9 mouse cellular contexts compared by ENCODE assay signal in the genomic region with DNA sequence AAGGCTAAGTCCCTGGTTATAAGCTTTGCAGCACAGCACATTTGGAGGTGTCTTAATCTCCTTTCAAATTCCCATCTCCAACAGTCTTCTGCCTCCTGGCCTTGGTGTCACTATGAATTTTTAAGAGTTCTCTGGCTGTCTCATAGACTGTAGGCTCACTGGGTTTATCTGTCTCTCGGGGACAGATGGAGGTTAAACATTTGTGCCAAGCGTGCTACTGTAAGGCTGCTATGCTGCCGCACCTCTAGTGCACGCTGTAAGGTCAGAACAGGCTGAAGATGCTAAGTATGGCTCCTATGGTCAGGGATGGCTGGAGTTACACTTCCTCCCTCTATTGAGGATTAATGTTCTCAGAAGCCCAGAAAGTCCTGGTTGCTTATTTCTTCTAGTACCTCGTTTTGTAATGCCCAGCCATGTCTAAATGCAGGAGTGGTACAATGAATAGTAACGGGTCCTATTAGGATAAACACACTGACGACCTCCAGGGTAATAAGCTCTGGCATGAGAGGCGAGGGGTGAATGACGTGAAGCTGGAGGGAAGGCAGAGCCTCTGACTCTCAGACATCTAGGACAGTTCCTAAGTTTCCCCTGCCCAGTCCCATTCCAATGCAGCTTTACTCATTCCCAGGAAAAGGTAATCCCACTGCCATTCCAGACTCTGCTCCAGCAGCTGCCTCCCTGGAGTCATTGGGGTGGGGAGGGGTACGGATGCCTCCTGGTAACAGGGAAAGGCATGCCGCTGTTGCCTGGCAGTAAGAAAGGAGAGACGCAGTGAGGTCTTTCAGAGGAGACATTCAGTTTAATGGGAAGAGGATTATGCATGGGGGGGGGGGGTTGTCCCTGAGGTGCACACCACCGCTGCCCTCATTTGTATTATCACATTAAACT. TPM values are rescaled to one million over a fixed set of nuclear protein-coding genes. Genes with fewer than 3 reads are reported as not detected.
DNase-seq lines count a peak whose midpoint lies in the region; ATAC-seq lines count a peak whose summit lies in the region.
"Had no signal": no experiment of that assay in that cellular context is flagged by ENCODE, and none has a peak within 500 bp of the region (broad histone marks: within the 10 kb centered on the region; RNA-seq: fewer than 3 reads in every experiment).

No protein-coding gene starts in this region.

- intact Hi-C loops in heart, postnatal 10 days (cut with DNase I) = no loop called here

- no peaks in the 10 kb centered on the region for H3K27me3 ChIP-seq in heart, embryonic 15.5 days
- no peaks in the 10 kb centered on the region for H3K27me3 ChIP-seq in embryonic facial prominence, embryonic 13.5 days
- H3K27me3 ChIP-seq in limb, embryonic 10.5 days (ENCODE audit: low read depth, poor library complexity, severe bottlenecking) = no peaks in the 10 kb centered on the region
- H3K27me3 ChIP-seq in kidney, embryonic 15.5 days = no peaks in the 10 kb centered on the region

- peaks cover 45% of the 10 kb centered on the region for H3K4me1 ChIP-seq in heart, embryonic 15.5 days (replicated peaks)
- H3K4me1 ChIP-seq in embryonic facial prominence, embryonic 13.5 days = peaks cover 32% of the 10 kb centered on the region
- H3K4me1 ChIP-seq in limb, embryonic 10.5 days = peaks cover 46% of the 10 kb centered on the region
- H3K4me1 ChIP-seq in kidney, embryonic 15.5 days = peaks cover 22% of the 10 kb centered on the region

- no peaks in the 10 kb centered on the region for H3K36me3 ChIP-seq in heart, embryonic 15.5 days
- H3K36me3 ChIP-seq in embryonic facial prominence, embryonic 13.5 days = peaks cover 15% of the 10 kb centered on the region
- peaks cover 36% of the 10 kb centered on the region for H3K36me3 ChIP-seq in limb, embryonic 10.5 days
- peaks cover 9% of the 10 kb centered on the region; the same call in 1 of the 2 replicates for H3K36me3 ChIP-seq in kidney, embryonic 15.5 days

- no peaks in the 10 kb centered on the region for H3K9me3 ChIP-seq in heart, embryonic 15.5 days (replicated peaks)
- no peaks in the 10 kb centered on the region for H3K9me3 ChIP-seq in embryonic facial prominence, embryonic 13.5 days
- H3K9me3 ChIP-seq in limb, embryonic 10.5 days (replicated peaks) = no peaks in the 10 kb centered on the region
- H3K9me3 ChIP-seq in kidney, embryonic 15.5 days (replicated peaks) = no peaks in the 10 kb centered on the region

- no peak overlapping the region for H3K4me3 ChIP-seq in heart, embryonic 15.5 days
- H3K4me3 ChIP-seq in embryonic facial prominence, embryonic 13.5 days = no peak overlapping the region
- H3K4me3 ChIP-seq in limb, embryonic 10.5 days = no peak overlapping the region
- H3K4me3 ChIP-seq in kidney, embryonic 15.5 days (replicated peaks) = no peak overlapping the region

- DNase-seq in heart, postnatal 10 days = no peak
- DNase-seq in limb, embryonic 10.5 days (ENCODE audit: low spot score) = no peak
- peak; percentile 49 for DNase-seq in retina, embryonic 14.5 days (ENCODE audit: low spot score)
- no peak for DNase-seq in ovary, postnatal 36 days (ENCODE audit: low spot score)

- peak overlapping the region; percentile 45 for H3K27ac ChIP-seq in heart, embryonic 15.5 days
- peak overlapping the region; percentile 69 for H3K27ac ChIP-seq in embryonic facial prominence, embryonic 13.5 days
- H3K27ac ChIP-seq in limb, embryonic 10.5 days = 0 out of 2 replicates have a peak overlapping the region, but pooled peaks have one; percentile 61
- H3K27ac ChIP-seq in kidney, embryonic 15.5 days = no peak overlapping the region

- WGBS in heart, embryonic 15.5 days = 44% methylated on average over 13 of the region's 13 CpGs
- WGBS in embryonic facial prominence, embryonic 13.5 days = 47% methylated on average over 13 of the region's 13 CpGs
- 58% methylated on average over 13 of the region's 13 CpGs for WGBS in limb, embryonic 10.5 days
- WGBS in kidney, embryonic 15.5 days = 54% methylated on average over 13 of the region's 13 CpGs

- H3K4me2 ChIP-seq in heart, embryonic 15.5 days = 0 out of 2 replicates have a peak overlapping the region, but pooled peaks have one; percentile 1
- peak overlapping the region; percentile 30 for H3K4me2 ChIP-seq in embryonic facial prominence, embryonic 13.5 days
- no peak overlapping the region for H3K4me2 ChIP-seq in kidney, embryonic 15.5 days

- 0 out of 2 replicates have a peak, but pooled peaks have one; percentile 24 for ATAC-seq in heart, embryonic 15.5 days (replicated peaks; ENCODE audit: insufficient number of reproducible peaks, insufficient read depth, low FRiP score, low read depth)
- no peak for ATAC-seq in embryonic facial prominence, embryonic 13.5 days (ENCODE audit: insufficient number of reproducible peaks, insufficient read depth, low FRiP score, low TSS enrichment, low read depth)
- no peak for ATAC-seq in frontal cortex, adult (ENCODE audit: low TSS enrichment)
- ATAC-seq in kidney, embryonic 15.5 days (replicated peaks; ENCODE audit: low FRiP score) = no peak

- no peak overlapping the region for H3K9ac ChIP-seq in heart, embryonic 15.5 days
- no peak overlapping the region; the same call in 1 of the 2 replicates for H3K9ac ChIP-seq in embryonic facial prominence, embryonic 13.5 days
- no peak overlapping the region for H3K9ac ChIP-seq in kidney, embryonic 15.5 days

RNA-seq across cellular contexts. Expression of gene Bcar1, which starts 43.3 kb away (rescaled TPM):
- polyA plus RNA-seq in heart, embryonic 15.5 days (2015; fragmentation: Nextera tagmentation; extraction: Ambion mirVana) = 40.1 and 45.3 TPM in 2 replicates
- total RNA-seq in heart, postnatal 10 days (2021) = 10 to 100 TPM; 48.0 to 54.2 TPM
- 35.6 and 37.3 TPM in 2 replicates for polyA plus RNA-seq in embryonic facial prominence, embryonic 13.5 days (2015; fragmentation: Nextera tagmentation; extraction: Ambion mirVana)
- polyA plus RNA-seq in limb, embryonic 10.5 days (2016; fragmentation: Nextera tagmentation; extraction: Ambion mirVana) = 50.2 and 50.4 TPM in 2 replicates
- 45.7 and 53.8 TPM in 2 replicates for polyA plus RNA-seq in kidney, embryonic 15.5 days (2015; fragmentation: Nextera tagmentation; extraction: Ambion mirVana)
- total RNA-seq: granulocyte monocyte progenitor cell, adult 5-6 weeks had no signal
